Mouse (Mus musculus) midbrain, embryonic 16.5 days (tissue): ENCODE data around the gene Rufy4. TPM values are rescaled to one million over a fixed set of nuclear protein-coding genes. Genes with fewer than 3 reads are reported as not detected.

Experiments
- ATAC-seq: fragments of 200-750 bp; cut with Nextera tagmentation; 2 replicates; pipeline ENCODE4 v1.8.0; 2017; ENCODE audit warnings: moderate TSS enrichment
- H3K27ac ChIP-seq: fragments of 300-500 bp; sonication (generic); 2 replicates; pipeline ENCODE4 v1.5.1; 2014; ENCODE audit warnings: mild to moderate bottlenecking, low read length, mixed read lengths
- H3K27me3 ChIP-seq: fragments of 300-500 bp; sonication (generic); 2 replicates; pipeline ENCODE4 v1.6.1; 2014; ENCODE audit warnings: low read depth, low read length, mixed read lengths; ENCODE audit not compliant: control insufficient read depth, insufficient read depth
- H3K36me3 ChIP-seq: fragments of 300-500 bp; sonication (generic); 2 replicates; pipeline ENCODE4 v1.6.1; 2014; ENCODE audit warnings: mild to moderate bottlenecking, low read length, moderate library complexity, mixed read lengths; ENCODE audit not compliant: control insufficient read depth, insufficient read depth
- H3K4me1 ChIP-seq: fragments of 300-500 bp; sonication (generic); 2 replicates; pipeline ENCODE4 v1.6.1; 2014; ENCODE audit warnings: mild to moderate bottlenecking, low read length, mixed read lengths; ENCODE audit not compliant: control insufficient read depth, insufficient read depth
- H3K4me2 ChIP-seq: fragments of 300-500 bp; sonication (generic); 2 replicates; pipeline ENCODE4 v1.6.1; 2014; ENCODE audit warnings: mild to moderate bottlenecking, low read length, mixed read lengths
- H3K4me3 ChIP-seq: fragments of 300-500 bp; sonication (generic); 2 replicates; pipeline ENCODE4 v1.5.1; 2014; ENCODE audit warnings: low read depth, mild to moderate bottlenecking, low read length, moderate library complexity, mixed read lengths
- H3K9ac ChIP-seq: fragments of 300-500 bp; sonication (generic); 2 replicates; pipeline ENCODE4 v1.6.1; 2014; ENCODE audit warnings: low read depth, low read length, mixed read lengths
- H3K9me3 ChIP-seq: fragments of 300-500 bp; sonication (generic); replicated peaks from 2 replicates; pipeline ENCODE4 v1.6.1; 2014; ENCODE audit warnings: mild to moderate bottlenecking, low read length, mixed read lengths; ENCODE audit not compliant: control insufficient read depth, poor library complexity, severe bottlenecking
- WGBS: fragments of 180-500 bp; shearing (Covaris S2); extraction: QIAGEN DNeasy Blood & Tissue Kit; methylation state at CpG from one replicate; pipeline ENCODE4 v1.1.7; 2014; 5-methylcytosine and 5-hydroxymethylcytosine counted together
- polyA plus RNA-seq: library from polyadenylated mRNA; unstranded; fragments of >200 nt; fragmentation: Nextera tagmentation; extraction: Ambion mirVana; gene quantifications from 2 replicates; pipeline ENCODE4 v1.2.1, GENCODE M21; 2015

The Rufy4 gene
- polyA plus RNA-seq, 1 experiment from 2014 or later, result 0.49 TPM

DNA sequence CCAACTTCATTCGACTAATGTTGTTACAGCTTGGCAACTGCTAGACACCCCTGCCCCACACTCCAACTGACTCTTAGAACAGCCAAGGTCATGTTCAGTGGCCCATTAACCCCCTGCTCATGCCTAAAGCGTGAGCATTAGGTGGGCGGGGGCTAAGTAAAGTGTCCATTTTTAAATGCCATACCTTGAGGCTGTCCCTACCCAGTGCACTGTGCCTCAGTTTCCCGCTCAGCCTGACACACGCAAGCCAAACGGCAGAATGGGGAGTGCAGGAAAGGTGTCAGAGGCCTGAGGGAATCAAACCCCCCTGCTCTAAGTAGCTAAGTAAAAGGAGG lies 13.7 kb upstream of the Rufy4 start:
- WGBS, result 19% methylated on average over 6 of the region's 6 CpGs
- Histone ChIP-seq H3K4me2 (no peak overlapping the region), H3K36me3 (no peaks in the 10 kb centered on the region), H3K9ac (no peak overlapping the region), H3K27ac (peak overlapping the region; percentile 51; the same call in 1 of the 2 replicates), H3K9me3 (no peaks in the 10 kb centered on the region), H3K4me1 (peaks cover 10% of the 10 kb centered on the region; the same call in 1 of the 2 replicates), H3K27me3 (no peaks in the 10 kb centered on the region), H3K4me3 (no peak overlapping the region)
- peak; percentile 29; the same call in 1 of the 2 replicates for ATAC-seq

DNA sequence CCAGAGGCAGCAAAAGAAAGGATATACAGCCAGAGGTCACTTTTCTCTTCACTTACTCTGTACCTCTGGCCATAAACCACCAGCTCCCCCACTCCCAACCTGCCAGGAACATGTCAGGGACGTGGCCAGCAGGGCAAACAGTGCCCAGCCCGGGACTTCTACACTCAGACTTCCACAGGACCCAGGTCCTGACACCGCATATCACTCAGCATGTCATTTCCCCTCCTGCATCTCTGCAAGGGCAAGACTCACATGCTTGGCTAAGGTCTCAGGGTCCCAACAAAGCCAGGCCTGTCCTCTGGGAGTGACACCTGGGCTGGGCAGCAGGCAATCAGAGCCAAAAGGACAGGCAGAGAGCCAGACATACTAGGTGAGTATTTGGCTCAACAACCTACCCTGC lies 12.3 kb upstream of the Rufy4 start:
- no peak overlapping the region for H3K27ac ChIP-seq

GRCm38 (mm10) chr1:74117876-74118275 lies 7.5 kb upstream of the Rufy4 start:
- Histone ChIP-seq H3K4me3 (no peak overlapping the region), H3K27me3 (peaks cover 3% of the 10 kb centered on the region; the same call in 1 of the 2 replicates), H3K4me1 (no peaks in the 10 kb centered on the region), H3K36me3 (no peaks in the 10 kb centered on the region), H3K4me2 (no peak overlapping the region), H3K9me3 (no peaks in the 10 kb centered on the region), H3K27ac (no peak overlapping the region), H3K9ac (no peak overlapping the region)
- ATAC-seq, result no peak
- 87% methylated on average over 6 of the region's 6 CpGs for WGBS

More for the DNA sequence above, 12.3 kb upstream of the Rufy4 start:
- Histone ChIP-seq H3K4me2 (no peak overlapping the region), H3K9me3 (no peaks in the 10 kb centered on the region), H3K36me3 (no peaks in the 10 kb centered on the region), H3K9ac (no peak overlapping the region), H3K4me3 (no peak overlapping the region), H3K27me3 (no peaks in the 10 kb centered on the region), H3K4me1 (peaks cover 10% of the 10 kb centered on the region; the same call in 1 of the 2 replicates)
- 63% methylated on average over 3 of the region's 3 CpGs for WGBS
- no peak for ATAC-seq

DNA sequence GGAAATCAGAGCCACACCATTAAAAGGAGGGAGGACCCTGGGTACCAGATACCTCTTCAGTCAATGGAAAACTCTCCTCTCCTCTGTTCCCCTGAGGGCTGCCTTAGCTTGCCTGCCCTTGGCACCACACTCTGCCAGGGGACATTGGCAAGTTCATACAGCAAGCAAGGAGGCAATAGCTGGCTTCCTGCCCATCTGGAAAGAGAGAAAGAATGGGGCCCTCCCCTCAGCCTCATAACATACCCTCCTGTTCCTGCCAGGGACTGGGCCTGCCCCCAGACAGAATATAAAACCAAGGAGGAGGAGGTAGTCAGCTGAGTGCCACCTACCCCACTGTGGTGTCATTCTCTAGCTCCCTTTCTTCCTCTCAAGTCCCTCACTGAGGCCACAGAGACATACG lies 6.2 kb upstream of the Rufy4 start:
- Histone ChIP-seq H3K9ac (no peak overlapping the region), H3K27ac (no peak overlapping the region), H3K4me1 (peaks cover under 1% of the 10 kb centered on the region), H3K27me3 (peaks cover 9% of the 10 kb centered on the region), H3K4me2 (no peak overlapping the region), H3K36me3 (no peaks in the 10 kb centered on the region), H3K4me3 (no peak overlapping the region), H3K9me3 (no peaks in the 10 kb centered on the region)
- ATAC-seq, result 0 out of 2 replicates have a peak, but pooled peaks have one; percentile 29
- WGBS, result 88% methylated on average over 1 of the region's 1 CpGs

DNA sequence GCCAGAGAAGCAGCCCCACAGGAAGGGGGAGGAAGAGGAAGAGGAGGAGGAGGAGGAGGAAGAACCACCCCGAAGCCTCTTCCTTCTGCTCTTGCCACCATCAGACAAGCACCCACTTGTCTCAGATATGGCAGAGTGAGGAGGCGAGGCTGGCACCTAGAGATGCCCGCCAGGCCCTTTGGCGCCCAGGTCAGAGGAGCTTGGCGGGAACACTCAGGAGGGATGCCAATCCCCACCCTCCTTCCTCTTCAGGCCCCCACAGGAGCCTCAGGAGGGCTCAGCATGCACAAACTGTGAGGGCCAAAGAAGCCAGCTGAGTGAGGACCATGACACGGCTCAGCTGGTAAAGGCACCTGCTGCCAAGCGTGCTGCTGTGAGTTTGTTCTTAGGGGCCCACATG lies 4.2 kb upstream of the Rufy4 start:
- H3K36me3 ChIP-seq, result no peaks in the 10 kb centered on the region
- H3K4me1 ChIP-seq, result peaks cover 10% of the 10 kb centered on the region
- WGBS, result 82% methylated on average over 7 of the region's 7 CpGs
- H3K4me2 ChIP-seq, result no peak overlapping the region
- H3K9me3 ChIP-seq, result no peaks in the 10 kb centered on the region
- H3K27ac ChIP-seq, result no peak overlapping the region
- H3K9ac ChIP-seq, result no peak overlapping the region
- ATAC-seq, result no peak
- no peak overlapping the region for H3K4me3 ChIP-seq
- peaks cover 17% of the 10 kb centered on the region for H3K27me3 ChIP-seq

DNA sequence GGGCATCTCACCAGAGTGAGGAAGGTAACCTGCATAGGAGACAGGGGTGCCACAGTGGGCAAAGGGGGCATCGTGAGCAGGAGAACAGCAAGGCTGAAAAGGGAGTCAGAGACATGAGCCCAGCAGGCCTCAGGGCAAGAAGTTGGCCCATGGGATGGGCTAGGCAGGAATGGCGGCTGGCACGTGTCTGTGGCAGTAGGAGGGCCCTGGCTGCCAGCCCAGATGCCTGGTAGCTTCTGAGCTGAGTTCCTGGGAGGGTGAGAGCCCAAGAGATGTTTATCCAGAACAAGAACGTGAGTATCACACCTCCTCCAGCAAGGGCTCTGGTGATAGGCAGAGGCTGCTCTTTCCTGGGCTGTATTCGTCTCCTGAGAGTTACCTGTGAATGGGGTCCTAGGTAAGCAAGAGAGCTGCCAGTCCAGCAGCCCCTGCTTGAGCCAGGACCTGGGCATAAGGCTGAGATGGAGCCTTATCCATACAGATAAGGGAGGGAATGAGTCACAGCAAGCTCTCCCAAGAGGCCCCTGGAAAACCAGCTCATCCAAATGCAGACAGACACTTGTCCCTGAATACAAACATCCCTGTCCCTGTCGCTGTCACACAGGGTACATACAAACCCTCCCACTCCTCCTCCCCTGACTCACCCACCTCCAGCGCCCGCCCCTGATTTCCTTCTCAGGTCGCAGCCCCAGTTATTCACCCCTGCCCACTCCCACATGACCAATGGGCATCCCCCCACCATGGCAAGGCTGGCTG lies 3.3 kb upstream of the Rufy4 start:
- peaks cover 10% of the 10 kb centered on the region for H3K4me1 ChIP-seq
- no peak overlapping the region for H3K27ac ChIP-seq
- no peaks in the 10 kb centered on the region for H3K9me3 ChIP-seq
- H3K4me2 ChIP-seq, result no peak overlapping the region
- no peak overlapping the region for H3K9ac ChIP-seq
- WGBS, result 51% methylated on average over 9 of the region's 9 CpGs
- H3K4me3 ChIP-seq, result no peak overlapping the region
- H3K36me3 ChIP-seq, result no peaks in the 10 kb centered on the region
- peaks cover 17% of the 10 kb centered on the region for H3K27me3 ChIP-seq
- no peak for ATAC-seq

GRCm38 (mm10) chr1:74123215-74123614 lies 2.1 kb upstream of the Rufy4 start:
- no peak overlapping the region for H3K9ac ChIP-seq
- H3K9me3 ChIP-seq, result no peaks in the 10 kb centered on the region
- peak overlapping the region; percentile 91; the same call in 1 of the 2 replicates for H3K4me2 ChIP-seq
- no peak for ATAC-seq
- no peaks in the 10 kb centered on the region for H3K36me3 ChIP-seq
- H3K4me1 ChIP-seq, result peaks cover 10% of the 10 kb centered on the region
- peaks cover 17% of the 10 kb centered on the region for H3K27me3 ChIP-seq
- no peak overlapping the region for H3K27ac ChIP-seq
- 62% methylated on average over 8 of the region's 8 CpGs for WGBS
- H3K4me3 ChIP-seq, result no peak overlapping the region

GRCm38 (mm10) chr1:74124021-74124981 lies 1.0 kb upstream of the Rufy4 start, which contains the start of gene Tns1:
TSS of gene Tns1 (minus strand) at chr1:74124449.
- Histone ChIP-seq H3K9ac (peak within 1 kb of the TSS; percentile 60), H3K27ac (no peak within 1 kb of the TSS), H3K36me3 (no peaks in the 10 kb centered on the region), H3K4me2 (peak within 1 kb of the TSS; percentile 91), H3K4me3 (peak within 1 kb of the TSS; percentile 45), H3K4me1 (peaks cover 10% of the 10 kb centered on the region), H3K9me3 (no peaks in the 10 kb centered on the region), H3K27me3 (peaks cover 17% of the 10 kb centered on the region)
- under 1% methylated on average over 61 of the region's 84 CpGs for WGBS
- peak; percentile 36 for ATAC-seq
